Mouse (Mus musculus) lung, embryonic 14.5 days (tissue): ENCODE results near the gene Frmd8. TPM values are rescaled to one million over a fixed set of nuclear protein-coding genes. Genes with fewer than 3 reads are reported as not detected.

Experiments used
- ATAC-seq: fragments of 200-750 bp; cut with Nextera tagmentation; 2 replicates; pipeline ENCODE4 v1.8.0; 2017; ENCODE audit warnings: mild to moderate bottlenecking, moderate TSS enrichment, moderate library complexity; ENCODE audit not compliant: insufficient read depth
- DNase-seq: peaks from one replicate; pipeline ENCODE4 v3.0.0-alpha.2; 2015
- H3K27ac ChIP-seq: fragments of 300-500 bp; sonication (generic); 2 replicates; pipeline ENCODE4 v1.5.1; 2014; ENCODE audit warnings: low read depth, mild to moderate bottlenecking, moderate library complexity
- H3K27me3 ChIP-seq: fragments of 300-500 bp; sonication (generic); 2 replicates; pipeline ENCODE4 v1.6.1; 2014; ENCODE audit warnings: low read length, control low read depth; ENCODE audit not compliant: insufficient read depth
- H3K36me3 ChIP-seq: fragments of 300-500 bp; sonication (generic); 2 replicates; pipeline ENCODE4 v1.6.1; 2014; ENCODE audit warnings: control low read depth; ENCODE audit not compliant: insufficient read depth
- H3K4me1 ChIP-seq: fragments of 300-500 bp; sonication (generic); 2 replicates; pipeline ENCODE4 v1.6.1; 2014; ENCODE audit warnings: antibody characterized with exemption, control low read depth; ENCODE audit not compliant: insufficient read depth
- H3K4me2 ChIP-seq: fragments of 300-500 bp; sonication (generic); 2 replicates; pipeline ENCODE4 v1.6.1; 2014; ENCODE audit warnings: mild to moderate bottlenecking
- H3K4me3 ChIP-seq: fragments of 300-500 bp; sonication (generic); 2 replicates; pipeline ENCODE4 v1.5.1; 2014; ENCODE audit warnings: low read depth, low read length
- H3K9ac ChIP-seq: fragments of 300-500 bp; sonication (generic); 2 replicates; pipeline ENCODE4 v1.6.1; 2014
- H3K9me3 ChIP-seq: fragments of 300-500 bp; sonication (generic); 2 replicates; pipeline ENCODE4 v1.6.1; 2016; ENCODE audit warnings: low read depth, low read length, control low read depth
- CTCF ChIP-seq: IDR thresholded peaks from 2 replicates; pipeline ENCODE4 v1.5.1; 2016; ENCODE audit warnings: antibody characterized with exemption, low read depth
- WGBS: fragments of 180-500 bp; shearing (Covaris S2); extraction: QIAGEN DNeasy Blood & Tissue Kit; methylation state at CpG from one replicate; pipeline ENCODE4 v1.1.7; 2014; 5-methylcytosine and 5-hydroxymethylcytosine counted together
- polyA plus RNA-seq: library from polyadenylated mRNA; unstranded; fragments of >200 nt; fragmentation: Nextera tagmentation; extraction: Ambion mirVana; gene quantifications from 2 replicates; pipeline ENCODE4 v1.2.1, GENCODE M21; 2014

The Frmd8 gene
- polyA plus RNA-seq, 1 experiment from 2014 or later = 42.2 TPM

- peak; percentile 39 for TF ChIP-seq CTCF
- Histone ChIP-seq H3K27me3 (no peaks in the 10 kb centered on the region), H3K9ac (peak overlapping the region; percentile 60), H3K36me3 (no peaks in the 10 kb centered on the region), H3K4me1 (peaks cover 64% of the 10 kb centered on the region), H3K4me3 (peak overlapping the region; percentile 40), H3K9me3 (no peaks in the 10 kb centered on the region), H3K4me2 (peak overlapping the region; percentile 80), H3K27ac (peak overlapping the region; percentile 98)
- ATAC-seq (peak; percentile 19; the same call in 1 of the 2 replicates), DNase-seq (peak; percentile 97)
- WGBS = 5% methylated on average over 45 of the region's 45 CpGs
Observed at GRCm38 (mm10) chr19:5845319-5846135, 29.5 kb downstream of the Frmd8 start.

GRCm38 (mm10) chr19:5844831-5845318 is 30.2 kb downstream of the Frmd8 start:
- peak overlapping the region; percentile 80 for H3K4me2 ChIP-seq
- H3K4me3 ChIP-seq = peak overlapping the region; percentile 40
- H3K9me3 ChIP-seq = no peaks in the 10 kb centered on the region
- TF ChIP-seq CTCF = no peak
- H3K27ac ChIP-seq = peak overlapping the region; percentile 98
- no peaks in the 10 kb centered on the region for H3K36me3 ChIP-seq
- H3K27me3 ChIP-seq = no peaks in the 10 kb centered on the region
- WGBS = 61% methylated on average over 12 of the region's 12 CpGs
- ATAC-seq = no peak
- H3K9ac ChIP-seq = peak overlapping the region; percentile 60
- peak; percentile 11 for DNase-seq
- H3K4me1 ChIP-seq = peaks cover 63% of the 10 kb centered on the region

- Histone ChIP-seq H3K27me3 (no peaks in the 10 kb centered on the region), H3K9ac (peak overlapping the region; percentile 60), H3K9me3 (no peaks in the 10 kb centered on the region), H3K36me3 (no peaks in the 10 kb centered on the region), H3K4me1 (peaks cover 55% of the 10 kb centered on the region), H3K4me3 (peak overlapping the region; percentile 40), H3K27ac (peak overlapping the region; percentile 98), H3K4me2 (peak overlapping the region; percentile 80)
- 79% methylated on average over 30 of the region's 30 CpGs for WGBS
- no peak for TF ChIP-seq CTCF
- no peak for DNase-seq
- no peak for ATAC-seq
Observed at GRCm38 (mm10) chr19:5843781-5844691, 31.0 kb downstream of the Frmd8 start.

GRCm38 (mm10) chr19:5842785-5843730 is 32.0 kb downstream of the Frmd8 start:
- H3K4me1 ChIP-seq = peaks cover 45% of the 10 kb centered on the region
- H3K36me3 ChIP-seq = no peaks in the 10 kb centered on the region
- DNase-seq (peak; percentile 42), ATAC-seq (no peak)
- 73% methylated on average over 9 of the region's 9 CpGs for WGBS
- no peaks in the 10 kb centered on the region for H3K27me3 ChIP-seq
- H3K9me3 ChIP-seq = no peaks in the 10 kb centered on the region
- TF ChIP-seq CTCF = no peak
- H3K4me3 ChIP-seq = peak overlapping the region; percentile 40
- H3K27ac ChIP-seq = peak overlapping the region; percentile 55
- peak overlapping the region; percentile 80 for H3K4me2 ChIP-seq
- H3K9ac ChIP-seq = no peak overlapping the region

GRCm38 (mm10) chr19:5841999-5842784 is 32.9 kb downstream of the Frmd8 start:
- no peaks in the 10 kb centered on the region for H3K9me3 ChIP-seq
- no peaks in the 10 kb centered on the region for H3K27me3 ChIP-seq
- no peak for TF ChIP-seq CTCF
- no peak for DNase-seq
- no peak for ATAC-seq
- no peak overlapping the region for H3K4me3 ChIP-seq
- peak overlapping the region; percentile 36 for H3K4me2 ChIP-seq
- H3K27ac ChIP-seq = peak overlapping the region; percentile 55; the same call in 1 of the 2 replicates
- no peaks in the 10 kb centered on the region for H3K36me3 ChIP-seq
- WGBS = 71% methylated on average over 5 of the region's 5 CpGs
- no peak overlapping the region for H3K9ac ChIP-seq
- H3K4me1 ChIP-seq = peaks cover 37% of the 10 kb centered on the region
